Mouse (Mus musculus) left cerebral cortex, postnatal 10 days (tissue): Measurements from ENCODE around the gene Psmd13. TPM values are rescaled to one million over a fixed set of nuclear protein-coding genes. Genes with fewer than 3 reads are reported as not detected.

Experiments used
- DNase-seq, 2 experiments: peaks; one replicate each; pipeline ENCODE4 v3.0.0; 2021 to 2022; ENCODE audit warnings: low spot score in 2 of 2, mixed read lengths in 1 of 2; ENCODE audit errors: extremely low spot score in 1 of 2
- intact Hi-C: fragments of 180-260 bp; cut with DNase I; formaldehyde crosslinking; loops from one replicate; pipeline ENCODE4 v1.15.1; 2025
- total RNA-seq, 2 experiments: library from RNA; stranded (reverse); gene quantifications; 2 replicates each; pipeline ENCODE4 v1.2.3; 2021

Gene Psmd13
- total RNA-seq, 2 experiments from 2014 or later = 144 to 153 TPM

DNA sequence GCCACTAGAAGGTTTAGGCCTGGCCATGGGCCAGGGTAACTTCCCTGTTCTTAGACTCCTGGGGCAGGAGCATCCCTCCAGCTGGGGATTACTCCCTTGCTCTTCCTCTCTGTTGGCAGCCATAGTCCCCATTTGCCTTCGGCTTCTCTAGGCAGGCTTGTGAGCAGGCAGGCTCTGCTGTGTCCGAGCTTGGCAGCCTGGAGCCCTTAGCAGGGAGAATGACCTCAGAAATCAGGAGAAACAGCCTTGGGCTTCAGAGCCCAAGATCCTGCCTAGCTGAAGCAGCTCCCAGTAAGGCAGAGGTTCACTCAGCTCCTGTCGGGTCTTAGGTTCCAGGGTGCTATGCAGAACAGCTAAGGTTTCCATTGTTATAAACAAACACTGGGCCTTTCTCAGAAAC is 17.4 kb downstream of the Psmd13 start:
- intact Hi-C loops = no loop called here

DNA sequence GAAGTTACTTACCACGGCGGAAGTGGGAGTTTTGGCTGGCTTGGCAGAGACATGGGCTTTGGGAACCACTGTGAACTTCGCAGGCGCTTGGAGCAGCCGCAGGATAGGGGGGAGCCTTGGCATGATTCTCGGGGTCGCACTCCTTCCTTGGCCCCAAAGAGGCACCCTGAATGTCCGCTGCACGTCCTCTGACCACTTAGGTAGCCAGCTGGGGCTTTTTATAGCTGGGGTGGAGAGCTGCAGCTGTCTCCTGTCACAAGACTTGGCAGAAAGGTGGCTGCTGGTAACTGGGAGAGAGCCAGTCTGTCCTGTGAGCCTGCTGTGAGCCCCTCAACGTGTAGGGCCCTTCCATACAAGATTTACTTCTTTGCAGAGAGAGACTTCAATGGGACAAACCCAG is 18.5 kb downstream of the Psmd13 start, which contains the start of gene Cox8b:
Gene Cox8b (minus strand): TSS at position 227 of the 400 bp plus-strand sequence.
- DNase-seq = no peak

More for the DNA sequence above, 17.4 kb downstream of the Psmd13 start:
- DNase-seq = no peak

DNA sequence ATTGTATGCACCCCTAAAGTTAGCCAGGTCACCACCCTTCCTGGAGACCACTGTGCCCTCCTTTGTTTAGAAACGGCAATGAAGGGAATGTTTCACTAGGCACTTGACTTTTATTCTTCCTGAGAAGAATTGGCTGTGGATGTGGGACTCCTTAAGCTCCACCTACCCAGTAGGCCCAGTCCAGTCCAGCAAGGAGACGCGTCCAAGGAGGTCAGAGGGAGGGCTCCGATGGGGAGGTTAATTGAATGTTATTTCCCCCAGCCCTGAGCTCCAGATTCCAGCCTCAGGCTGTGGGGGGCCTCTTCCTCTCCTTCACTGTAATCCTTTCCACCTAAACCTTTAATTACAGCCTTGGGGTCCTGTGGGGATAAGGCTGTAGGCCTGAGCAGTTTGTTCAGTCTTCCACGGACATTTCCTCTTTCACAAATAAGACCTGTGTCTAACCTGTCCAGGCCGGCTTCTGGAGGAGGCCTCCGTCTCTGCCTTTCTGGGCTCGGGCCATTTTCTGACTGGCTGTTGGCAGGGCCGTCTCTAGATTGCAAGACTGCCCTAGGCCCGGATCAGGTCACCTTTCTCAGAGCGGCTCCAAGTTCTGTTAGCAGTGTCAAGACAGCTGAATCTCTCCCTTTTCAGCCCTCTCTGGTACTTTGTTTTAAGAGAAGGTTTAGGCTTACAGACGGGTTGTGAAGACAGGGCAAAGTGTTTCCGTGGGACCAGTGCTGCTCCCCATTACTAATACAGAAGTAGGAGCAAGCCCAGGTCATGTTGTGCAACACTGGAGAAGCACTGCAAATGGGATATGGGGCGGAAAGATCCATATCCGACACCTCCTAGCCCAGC is 20.5 kb downstream of the Psmd13 start:
- intact Hi-C loops = loop anchor here (2.0 kb wide), 1 partner anchor 57 kb away; the partner anchor contains the start of gene Scgb1c1
- no peak for DNase-seq

More for the DNA sequence above, 18.5 kb downstream of the Psmd13 start, which contains the start of gene Cox8b:
- intact Hi-C loops = no loop called here

DNA sequence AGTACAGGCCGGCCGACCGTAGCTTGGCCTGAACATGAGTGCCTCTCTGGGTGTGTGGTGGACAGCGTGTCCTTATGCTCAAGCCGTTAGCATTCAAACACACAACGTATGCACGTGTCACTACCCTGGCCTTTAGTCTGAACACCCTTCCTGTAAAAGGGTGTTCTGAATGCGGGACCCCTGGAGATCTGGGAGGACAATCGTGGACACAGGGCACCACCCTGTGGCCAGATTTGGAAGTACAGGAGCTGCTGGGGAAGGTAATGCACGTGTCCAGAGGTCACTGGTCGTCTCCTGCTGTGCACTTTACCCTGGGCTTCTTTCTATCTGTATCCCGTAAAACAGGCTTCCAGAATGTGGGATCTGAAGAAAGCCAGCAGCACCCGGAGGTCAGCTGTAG is 21.4 kb downstream of the Psmd13 start:
- intact Hi-C loops = loop anchor here (2.0 kb wide), 1 partner anchor 58 kb away; the partner anchor contains the start of gene Scgb1c1

DNA sequence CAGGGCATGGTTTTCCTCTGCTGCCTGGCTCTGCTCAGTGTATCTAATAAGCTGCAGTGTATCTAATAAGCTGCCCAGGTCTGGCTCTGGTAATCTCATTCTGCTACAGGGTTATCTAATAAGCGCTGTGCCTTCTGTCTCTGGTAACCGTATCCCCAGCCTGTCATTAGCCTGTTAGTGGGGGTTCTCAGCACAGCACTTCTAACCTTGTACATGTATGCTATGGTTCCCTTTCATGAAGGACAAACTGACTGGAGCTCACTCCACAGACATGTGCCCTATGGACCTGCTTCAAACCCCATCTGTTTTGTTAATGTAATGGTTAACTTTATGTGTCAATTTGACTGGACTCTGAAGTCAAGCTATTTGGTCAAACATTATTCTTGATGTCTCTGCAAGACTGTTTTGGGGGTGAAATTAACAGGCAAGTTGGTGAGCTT is 23.9 kb downstream of the Psmd13 start:
- intact Hi-C loops = loop anchor here (5.0 kb wide), 1 partner anchor 272 kb away; no protein-coding TSS in a partner anchor
- DNase-seq = no peak

More for the DNA sequence above, 21.4 kb downstream of the Psmd13 start:
- DNase-seq = peak; percentile 40 to 80

DNA sequence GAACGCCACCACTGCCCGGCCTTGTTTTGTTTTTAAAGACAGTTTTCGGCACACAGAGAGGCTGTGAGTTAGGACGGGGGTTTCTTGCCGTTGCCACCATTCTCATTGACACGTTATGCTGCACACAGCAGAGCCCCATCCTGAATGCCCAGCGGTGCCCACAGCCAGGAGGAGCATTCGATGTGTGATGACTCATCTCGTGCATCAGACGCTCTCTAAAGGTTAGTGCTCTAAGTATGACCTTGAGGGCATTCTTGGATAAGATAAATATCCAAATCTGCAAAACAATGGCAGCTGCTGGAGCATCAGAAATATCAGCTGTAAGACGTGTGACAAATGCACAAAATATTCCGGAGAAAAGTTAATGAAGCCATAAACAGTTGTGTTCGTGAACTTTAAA is 25.4 kb downstream of the Psmd13 start:
- DNase-seq = no peak
- intact Hi-C loops = loop anchor here (5.0 kb wide), 1 partner anchor 270 kb away; no protein-coding TSS in a partner anchor

DNA sequence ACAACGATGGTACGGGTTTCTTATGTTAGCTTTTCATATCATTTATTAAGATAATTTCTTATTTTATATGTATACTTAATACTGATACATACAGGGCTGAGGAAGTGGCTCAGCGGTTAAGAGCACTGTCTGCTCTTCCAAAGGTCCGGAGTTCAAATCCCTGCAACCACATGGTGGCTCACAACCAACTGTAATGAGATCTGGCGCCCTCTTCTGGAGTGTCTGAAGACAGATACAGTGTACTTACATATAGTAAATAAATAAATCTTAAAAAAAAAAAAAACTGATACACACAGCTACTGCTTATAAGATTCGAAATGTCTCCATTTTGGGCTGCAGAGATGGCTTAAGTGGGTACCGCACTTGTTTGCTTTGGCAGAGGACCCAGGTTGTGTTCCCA is 25.9 kb downstream of the Psmd13 start:
- DNase-seq = no peak
- intact Hi-C loops = loop anchor here (1.0 to 5.0 kb wide), 2 partner anchors 141 to 270 kb away; no protein-coding TSS in a partner anchor

DNA sequence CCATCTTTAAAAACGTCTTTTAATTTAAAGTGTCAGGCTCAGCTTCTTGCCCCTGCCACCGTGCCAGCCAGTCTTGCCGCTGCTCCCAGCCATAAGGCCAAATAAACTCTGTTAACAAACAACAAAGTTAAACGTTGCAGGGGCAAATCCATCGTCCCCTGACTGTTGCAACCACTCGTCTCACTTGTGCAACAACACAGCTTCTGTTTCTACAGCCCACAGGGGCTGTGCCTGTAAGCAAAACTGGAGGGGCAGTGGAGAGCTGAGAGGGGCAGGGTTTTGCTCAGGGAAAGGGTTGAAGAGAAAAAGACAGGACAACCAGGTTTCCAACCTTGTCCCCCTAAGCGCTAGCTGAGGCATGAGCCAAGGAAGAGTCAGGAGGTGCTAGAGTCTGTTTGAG is 26.4 kb downstream of the Psmd13 start:
- intact Hi-C loops = loop anchor here (1.0 to 5.0 kb wide), 2 partner anchors 140 to 269 kb away; no protein-coding TSS in a partner anchor
- DNase-seq = no peak

DNA sequence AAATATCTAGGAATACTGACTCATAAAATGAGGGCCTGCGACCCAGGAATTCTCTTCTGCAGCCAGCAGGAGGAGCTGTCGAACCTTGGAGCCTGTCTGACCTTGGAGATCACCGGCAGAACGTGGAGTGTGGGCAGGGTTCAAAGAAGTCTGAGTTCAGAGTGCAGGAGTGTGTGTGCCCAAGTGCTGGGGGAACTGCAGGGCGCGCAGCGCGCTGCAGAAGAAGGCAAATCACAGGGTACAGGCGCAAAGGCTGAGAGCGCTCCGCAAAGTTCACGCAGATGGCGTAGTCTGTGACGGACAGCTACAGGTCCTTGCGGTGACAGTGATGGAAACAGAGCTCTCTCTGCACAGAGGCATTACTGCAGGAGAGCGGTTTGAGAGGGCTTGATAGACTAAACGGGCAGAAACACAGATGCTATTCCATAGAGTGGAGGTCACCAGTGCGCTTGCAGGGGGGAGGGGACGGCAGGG is 26.9 kb downstream of the Psmd13 start:
- DNase-seq = peak; percentile 48 to 73
- intact Hi-C loops = loop anchor here (1.0 to 5.0 kb wide), 2 partner anchors 140 to 269 kb away; no protein-coding TSS in a partner anchor

DNA sequence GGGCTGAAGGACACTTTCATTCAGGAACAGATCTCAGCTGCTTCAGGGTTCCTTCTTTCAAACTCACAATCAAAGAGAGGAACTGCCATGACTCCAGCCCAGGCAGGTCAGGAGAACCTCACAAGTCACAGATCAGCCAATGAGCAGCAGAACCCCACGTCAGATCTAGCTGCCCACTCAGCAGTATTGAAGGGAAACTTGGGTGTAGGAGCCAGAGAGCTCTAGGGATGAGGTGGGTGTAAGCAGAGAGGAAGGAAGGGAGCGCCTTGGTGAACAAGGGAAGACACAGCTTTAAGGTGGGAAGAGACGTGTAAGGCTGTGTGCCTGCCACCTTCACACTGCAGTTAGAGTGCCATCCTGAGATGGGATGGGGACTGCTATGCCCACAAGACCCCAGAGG is 30.5 kb downstream of the Psmd13 start:
- no peak for DNase-seq
- intact Hi-C loops = no loop called here

DNA sequence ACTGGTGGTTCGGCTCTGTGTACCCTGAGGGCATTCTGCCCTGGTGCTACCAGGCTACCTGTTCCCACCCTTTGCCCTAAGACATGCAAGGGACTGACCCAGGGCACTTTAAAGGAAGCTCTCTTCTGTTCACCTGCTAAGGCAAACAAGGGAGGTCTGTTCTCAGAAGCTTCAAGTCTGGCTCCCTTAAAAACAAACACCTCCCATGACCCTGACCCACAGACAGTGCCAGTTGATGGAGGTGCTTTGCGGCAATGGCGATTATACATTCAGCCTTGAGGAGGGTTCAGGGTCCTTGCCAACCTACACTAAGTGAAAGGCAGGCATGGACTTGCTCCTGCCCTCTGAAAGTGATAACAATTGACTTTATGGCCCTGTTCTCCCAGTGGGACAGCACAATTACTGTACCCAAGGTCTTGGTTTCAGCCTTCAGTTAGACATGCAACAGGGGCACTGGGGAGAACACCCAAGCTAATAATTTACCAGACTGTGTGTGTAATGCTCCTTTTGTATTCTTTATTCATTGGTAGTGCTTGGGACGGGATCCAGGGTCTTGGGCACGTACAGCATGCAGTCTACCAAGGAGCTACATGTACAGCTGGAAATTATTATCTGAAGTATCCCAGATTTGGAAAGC is 31.2 kb downstream of the Psmd13 start:
- no peak for DNase-seq
- intact Hi-C loops = no loop called here

DNA sequence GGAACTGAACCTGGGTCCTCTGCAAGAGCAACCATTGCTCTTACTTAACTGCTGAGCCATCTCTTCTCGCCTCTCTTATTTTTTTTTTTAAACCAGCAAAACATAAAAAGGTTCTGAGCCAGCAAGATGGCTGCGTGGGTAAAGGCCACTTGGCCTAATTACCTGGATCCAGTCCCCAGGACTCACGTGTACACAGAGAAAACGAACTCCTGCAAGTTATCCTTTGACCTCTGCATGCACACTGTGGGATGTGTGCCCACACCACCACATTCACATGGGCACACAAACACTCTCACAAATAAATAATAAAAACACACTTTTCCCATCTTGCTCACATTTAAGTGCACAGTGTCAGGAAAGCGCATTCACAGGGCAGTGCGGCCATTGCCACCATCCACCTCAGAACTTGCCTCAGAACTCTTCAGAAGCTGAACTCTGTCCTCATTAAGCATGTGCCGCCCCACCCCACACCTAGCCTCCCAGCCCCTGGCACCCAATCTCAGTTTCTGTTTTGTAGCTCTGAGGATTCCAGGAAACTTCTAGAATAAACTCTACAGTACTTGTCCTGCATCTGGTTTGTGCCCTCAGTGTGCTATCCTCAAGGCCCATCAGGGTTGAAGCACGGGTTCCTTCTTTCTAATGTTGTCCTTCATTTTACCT is 32.4 kb downstream of the Psmd13 start:
- no peak for DNase-seq
- intact Hi-C loops = no loop called here

DNA sequence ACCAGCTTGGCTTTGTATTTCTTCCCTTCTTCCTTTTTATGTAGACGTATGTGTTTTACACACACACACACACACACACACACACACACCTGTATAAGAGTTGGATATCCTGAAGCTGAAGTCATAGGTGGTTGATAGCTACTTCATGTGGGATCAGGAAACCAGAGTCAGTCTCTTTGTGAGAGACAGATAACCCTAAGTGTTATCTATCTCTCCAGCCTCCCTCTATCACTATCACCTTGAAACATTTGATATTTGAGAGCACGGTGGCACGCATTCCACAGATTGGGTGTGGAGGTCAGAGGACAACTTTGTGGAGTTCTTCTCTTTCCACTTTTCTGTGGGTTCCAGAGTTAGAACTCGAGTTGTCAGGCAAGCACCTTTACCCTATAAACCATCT is 38.1 kb downstream of the Psmd13 start:
- DNase-seq = no peak
- intact Hi-C loops = no loop called here

DNA sequence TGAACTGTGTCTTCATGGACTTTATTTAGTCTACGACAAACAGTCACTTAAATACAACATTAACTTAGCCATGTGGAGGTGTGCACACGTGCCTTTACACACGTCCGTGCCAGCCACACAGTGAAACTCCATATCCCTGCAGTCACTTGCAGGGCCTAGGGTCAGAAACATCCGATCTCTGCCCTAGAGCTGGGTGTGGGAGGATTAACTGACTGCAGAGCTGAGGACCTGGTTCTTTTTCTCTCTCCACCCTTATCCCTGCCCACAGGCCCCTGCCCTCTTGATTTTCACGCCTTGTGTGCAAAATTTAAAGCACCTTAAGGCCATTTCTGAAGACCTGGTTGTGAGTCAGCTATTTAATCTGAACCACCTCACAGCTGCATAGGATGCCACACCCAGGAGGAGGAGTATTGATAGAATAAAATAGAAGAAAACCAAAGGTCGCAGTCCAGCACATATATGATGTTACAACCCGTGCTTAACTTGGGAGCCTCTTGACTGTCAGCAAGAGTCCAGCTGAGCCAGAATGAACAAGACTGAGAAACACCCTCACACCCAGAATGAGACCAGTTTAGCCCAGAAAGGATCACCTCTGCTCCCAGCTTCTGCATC is 38.8 kb downstream of the Psmd13 start, which contains the start of gene Nlrp6:
Gene Nlrp6 (plus strand): TSS at position 485 of the 612 bp plus-strand sequence.
- DNase-seq = no peak
- intact Hi-C loops = no loop called here

DNA sequence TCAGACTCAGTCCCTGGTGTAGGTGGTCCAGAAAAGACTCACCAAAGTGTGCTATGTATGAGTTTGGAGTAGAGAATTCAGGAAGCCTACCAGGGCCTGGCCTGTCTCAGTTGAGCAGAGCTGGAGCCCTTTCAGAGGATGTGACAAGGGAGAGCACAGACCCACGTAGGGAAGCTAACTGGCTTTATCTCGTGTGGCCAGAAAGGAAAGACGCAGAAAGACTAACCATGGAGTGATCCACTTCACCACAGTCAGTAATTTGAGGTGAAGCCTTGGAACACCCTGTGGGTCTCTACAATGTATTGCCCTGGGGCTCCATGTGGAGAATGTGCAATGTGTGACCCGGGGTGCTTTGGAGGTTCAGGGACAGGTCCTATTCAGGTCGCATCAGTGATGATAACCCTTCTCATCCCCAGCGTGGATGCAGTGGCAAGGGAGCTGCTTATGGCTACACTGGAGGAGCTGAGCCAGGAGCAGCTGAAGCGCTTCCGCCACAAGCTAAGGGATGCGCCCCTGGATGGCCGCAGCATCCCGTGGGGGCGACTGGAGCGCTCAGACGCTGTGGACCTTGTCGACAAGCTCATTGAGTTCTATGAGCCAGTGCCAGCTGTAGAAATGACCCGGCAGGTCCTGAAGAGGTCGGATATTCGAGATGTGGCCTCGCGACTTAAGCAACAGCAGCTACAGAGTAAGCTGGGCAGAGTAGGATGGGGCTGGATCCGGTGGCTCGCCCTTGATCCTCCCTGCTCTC is 39.6 kb downstream of the Psmd13 start:
- no peak for DNase-seq
- intact Hi-C loops = no loop called here

DNA sequence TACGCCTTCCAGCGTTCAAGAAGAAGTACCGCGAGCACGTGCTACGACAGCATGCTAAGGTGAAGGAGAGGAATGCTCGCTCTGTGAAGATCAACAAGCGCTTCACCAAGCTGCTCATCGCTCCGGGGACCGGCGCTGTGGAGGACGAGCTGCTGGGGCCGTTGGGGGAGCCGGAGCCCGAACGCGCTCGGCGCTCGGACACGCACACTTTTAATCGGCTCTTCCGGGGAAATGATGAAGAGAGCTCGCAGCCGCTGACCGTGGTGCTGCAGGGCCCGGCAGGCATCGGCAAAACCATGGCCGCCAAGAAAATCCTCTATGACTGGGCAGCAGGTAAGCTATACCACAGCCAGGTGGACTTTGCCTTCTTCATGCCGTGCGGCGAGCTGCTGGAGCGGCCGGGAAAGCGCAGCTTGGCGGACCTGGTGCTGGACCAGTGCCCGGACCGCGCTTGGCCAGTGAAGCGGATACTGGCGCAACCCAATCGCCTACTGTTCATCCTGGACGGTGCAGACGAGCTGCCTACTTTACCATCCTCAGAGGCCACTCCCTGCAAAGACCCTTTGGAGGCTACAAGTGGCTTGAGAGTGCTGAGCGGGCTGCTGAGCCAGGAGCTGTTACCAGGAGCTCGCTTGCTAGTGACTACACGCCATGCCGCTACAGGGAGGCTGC is 40.8 kb downstream of the Psmd13 start:
- intact Hi-C loops = no loop called here
- DNase-seq = no peak

DNA sequence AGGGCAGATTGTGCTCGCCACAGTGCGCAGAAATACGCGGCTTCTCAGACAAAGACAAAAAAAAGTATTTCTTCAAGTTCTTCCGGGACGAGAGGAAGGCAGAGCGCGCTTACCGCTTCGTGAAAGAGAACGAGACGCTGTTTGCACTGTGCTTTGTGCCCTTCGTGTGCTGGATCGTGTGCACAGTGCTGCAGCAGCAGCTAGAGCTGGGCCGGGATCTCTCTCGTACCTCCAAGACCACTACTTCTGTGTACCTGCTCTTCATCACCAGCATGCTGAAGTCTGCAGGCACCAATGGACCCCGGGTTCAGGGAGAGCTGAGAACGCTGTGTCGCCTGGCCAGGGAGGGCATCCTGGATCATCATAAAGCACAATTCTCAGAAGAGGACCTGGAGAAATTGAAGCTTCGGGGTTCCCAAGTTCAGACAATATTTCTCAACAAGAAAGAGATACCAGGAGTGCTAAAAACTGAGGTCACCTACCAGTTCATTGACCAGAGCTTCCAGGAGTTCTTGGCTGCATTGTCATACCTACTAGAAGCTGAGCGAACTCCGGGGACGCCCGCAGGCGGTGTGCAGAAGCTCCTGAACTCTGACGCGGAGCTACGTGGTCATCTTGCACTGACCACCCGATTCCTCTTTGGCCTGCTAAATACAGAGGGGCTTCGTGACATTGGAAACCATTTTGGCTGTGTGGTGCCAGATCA is 41.5 kb downstream of the Psmd13 start:
- no peak for DNase-seq
- intact Hi-C loops = no loop called here
